Mouse (Mus musculus): Measurements from ENCODE around the gene Slc30a6. TPM values are rescaled to one million over a fixed set of nuclear protein-coding genes. Genes with fewer than 3 reads are reported as not detected.

Gene Slc30a6
- 42.5 TPM for polyA plus RNA-seq (2014; fragmentation: Illumina TruSeq; extraction: RNeasy Lipid Tissue Mini Kit (QIAGEN cat#74804); ENCODE audit: low replicate concordance)

DNA sequence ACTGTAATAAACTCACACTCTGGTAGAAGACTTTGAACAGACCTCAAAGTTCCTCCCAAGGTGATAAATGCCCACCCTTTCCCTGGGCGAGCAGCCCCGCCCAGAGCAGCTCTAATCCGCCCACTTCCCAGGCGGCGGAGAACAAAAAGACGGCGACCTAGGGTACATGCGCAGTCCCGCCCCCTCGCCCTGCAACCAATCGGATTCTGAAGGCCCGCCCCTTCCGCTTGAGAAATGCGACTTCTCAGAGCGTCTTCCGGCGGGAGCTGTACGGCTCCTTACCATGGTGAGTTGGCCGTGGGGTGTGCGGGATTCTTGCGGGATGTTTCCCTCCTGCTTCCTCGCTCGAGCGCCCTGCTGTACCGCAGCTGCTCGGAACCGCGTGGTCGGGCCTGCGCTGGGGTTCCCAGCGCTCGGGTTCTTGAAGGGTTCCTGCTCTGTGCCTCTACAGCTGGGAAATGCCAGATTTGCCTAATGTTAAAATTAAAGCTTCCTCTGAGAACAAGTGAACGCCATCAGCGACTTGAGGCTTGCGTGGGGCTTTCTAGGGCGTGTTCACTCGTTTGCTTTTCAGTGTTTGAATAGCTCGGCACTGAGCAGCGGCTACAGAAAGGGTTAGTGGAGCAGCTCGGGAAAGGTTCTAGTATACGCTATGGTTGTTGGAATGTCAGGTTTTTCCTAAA is at the start of gene Slc30a6:
Gene Slc30a6 (plus strand): TSS at position 226 of the 683 bp plus-strand sequence.

DNA sequence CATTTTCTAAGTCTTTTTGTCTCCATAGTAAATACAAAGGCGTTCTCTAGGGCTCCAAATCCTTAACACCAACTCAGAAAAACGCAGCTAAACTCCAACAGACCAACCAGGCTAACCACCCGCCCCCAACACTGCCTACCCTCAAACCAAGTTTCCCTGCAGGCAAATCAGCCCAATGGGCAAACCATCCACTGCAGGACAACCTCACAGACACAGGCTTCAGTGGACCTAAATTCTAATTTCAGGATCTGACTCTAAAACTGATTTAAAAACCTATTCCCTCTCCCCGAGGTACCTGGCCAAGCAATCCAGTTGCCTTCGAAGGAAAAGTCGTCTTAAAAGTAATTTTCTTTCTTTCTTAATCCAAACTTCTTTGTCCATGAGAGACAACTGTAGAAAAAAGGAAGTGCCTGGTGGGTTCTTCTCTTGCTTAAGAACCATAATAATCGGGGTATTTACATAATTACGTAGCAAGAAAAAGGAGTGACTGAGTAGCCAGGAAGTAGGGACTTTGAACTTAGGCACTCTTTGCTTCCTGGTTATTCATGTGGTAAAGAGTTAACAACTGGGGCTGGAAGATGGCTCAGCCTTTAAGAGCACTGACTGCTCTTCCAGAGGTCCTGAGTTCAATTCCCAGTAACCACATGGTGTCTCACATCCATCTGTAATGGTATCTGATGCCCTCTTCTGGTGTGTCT is 63.5 kb downstream of the Slc30a6 start, which contains the start of gene Nlrc4:
Gene Nlrc4 (minus strand): TSS at position 432 of the 698 bp plus-strand sequence.

Other genes starting within 250 kb of the Slc30a6 start
- 79.0 TPM for gene Memo1, start 100.1 kb upstream of the Slc30a6 start, polyA plus RNA-seq (2014; fragmentation: Illumina TruSeq; extraction: RNeasy Lipid Tissue Mini Kit (QIAGEN cat#74804); ENCODE audit: low replicate concordance)
- 121 TPM for gene Dpy30, start 71.7 kb upstream of the Slc30a6 start, polyA plus RNA-seq (2014; fragmentation: Illumina TruSeq; extraction: RNeasy Lipid Tissue Mini Kit (QIAGEN cat#74804); ENCODE audit: low replicate concordance)
- 41.6 TPM for gene Spast, start 56.6 kb upstream of the Slc30a6 start, polyA plus RNA-seq (2014; fragmentation: Illumina TruSeq; extraction: RNeasy Lipid Tissue Mini Kit (QIAGEN cat#74804); ENCODE audit: low replicate concordance)
- 44.9 TPM for gene Nlrc4, start 63.5 kb downstream of the Slc30a6 start, polyA plus RNA-seq (2014; fragmentation: Illumina TruSeq; extraction: RNeasy Lipid Tissue Mini Kit (QIAGEN cat#74804); ENCODE audit: low replicate concordance)
- 330 TPM for gene Yipf4, start 93.9 kb downstream of the Slc30a6 start, polyA plus RNA-seq (2014; fragmentation: Illumina TruSeq; extraction: RNeasy Lipid Tissue Mini Kit (QIAGEN cat#74804); ENCODE audit: low replicate concordance)
- 158 TPM for gene Birc6, start 132.7 kb downstream of the Slc30a6 start, polyA plus RNA-seq (2014; fragmentation: Illumina TruSeq; extraction: RNeasy Lipid Tissue Mini Kit (QIAGEN cat#74804); ENCODE audit: low replicate concordance)